Mouse (Mus musculus) mature B cell (primary cell): ENCODE data around the gene Nsg2.
"Not testable (repeated sequence)": the region's sequence is repeated elsewhere in the genome, so short reads cannot be mapped to it uniquely, and the experiment has no call there.

ENCODE experiments used
- in situ Hi-C: fragments of 300-500 bp; cut with MboI; formaldehyde crosslinking; loops from 2 replicates; pipeline ENCODE4 v1.14.3; 2019

Nsg2 gene

DNA sequence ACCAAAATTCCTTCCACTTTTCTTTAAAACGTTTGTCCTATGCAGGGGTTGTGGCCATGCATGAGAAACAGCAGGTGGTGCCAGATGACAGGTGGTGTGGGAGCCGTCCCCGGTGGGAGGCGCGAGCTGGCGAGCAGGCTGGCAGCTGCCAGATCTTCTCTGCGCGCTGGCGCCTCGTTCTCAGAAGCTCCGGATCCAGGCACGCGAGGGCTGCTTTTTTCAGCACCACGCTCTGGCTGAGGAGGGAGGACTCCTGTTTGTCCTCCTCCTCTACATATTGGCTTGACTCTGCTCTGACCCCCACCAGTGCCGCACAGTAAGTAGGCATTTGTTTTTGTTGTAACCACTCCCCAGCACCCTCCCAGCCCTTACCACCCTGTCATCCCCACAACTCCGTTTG is at the start of gene Nsg2:
Gene Nsg2 (plus strand): TSS at position 183 of the 400 bp plus-strand sequence.
- in situ Hi-C loops, result loop anchor here (10.0 kb wide), 1 partner anchor 135 kb away; no protein-coding TSS in a partner anchor

DNA sequence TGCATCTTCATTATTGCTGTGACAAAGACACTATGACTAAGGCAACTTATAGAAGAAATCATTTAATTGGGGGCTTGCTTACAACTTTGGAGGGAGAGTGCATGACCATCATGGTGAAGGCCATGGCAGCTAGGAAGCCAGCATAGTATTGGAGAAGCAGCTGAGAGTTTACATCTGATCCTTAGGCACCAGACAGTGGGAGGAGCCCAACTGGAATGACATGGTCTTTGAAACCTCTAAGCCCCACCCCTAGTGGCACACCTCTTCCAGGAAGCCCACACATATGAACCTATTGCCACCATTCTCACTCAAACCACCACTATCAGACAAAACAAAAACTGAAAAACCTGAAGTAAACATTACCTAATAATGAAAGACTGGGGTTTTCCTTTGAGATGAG is 40.2 kb upstream of the Nsg2 start:
- in situ Hi-C loops, result no loop called here

DNA sequence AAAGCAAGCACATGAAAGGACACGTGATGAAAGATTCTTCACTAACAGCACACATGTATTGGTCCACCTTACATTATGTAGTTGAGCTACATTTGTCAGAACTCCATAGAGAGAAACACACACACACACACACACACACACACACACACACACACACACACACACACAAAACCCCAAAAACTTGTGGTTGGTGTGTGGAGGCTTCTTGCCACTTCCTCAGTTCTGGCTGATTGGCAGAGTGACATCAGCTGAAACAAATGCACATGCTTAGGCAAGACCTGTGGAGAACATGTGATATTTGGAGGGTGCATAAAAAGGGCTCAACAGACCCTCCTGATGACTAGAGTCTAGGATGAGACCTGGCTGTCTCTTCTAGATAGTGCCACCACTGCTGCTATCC is 36.3 kb upstream of the Nsg2 start:
- in situ Hi-C loops, result no loop called here

DNA sequence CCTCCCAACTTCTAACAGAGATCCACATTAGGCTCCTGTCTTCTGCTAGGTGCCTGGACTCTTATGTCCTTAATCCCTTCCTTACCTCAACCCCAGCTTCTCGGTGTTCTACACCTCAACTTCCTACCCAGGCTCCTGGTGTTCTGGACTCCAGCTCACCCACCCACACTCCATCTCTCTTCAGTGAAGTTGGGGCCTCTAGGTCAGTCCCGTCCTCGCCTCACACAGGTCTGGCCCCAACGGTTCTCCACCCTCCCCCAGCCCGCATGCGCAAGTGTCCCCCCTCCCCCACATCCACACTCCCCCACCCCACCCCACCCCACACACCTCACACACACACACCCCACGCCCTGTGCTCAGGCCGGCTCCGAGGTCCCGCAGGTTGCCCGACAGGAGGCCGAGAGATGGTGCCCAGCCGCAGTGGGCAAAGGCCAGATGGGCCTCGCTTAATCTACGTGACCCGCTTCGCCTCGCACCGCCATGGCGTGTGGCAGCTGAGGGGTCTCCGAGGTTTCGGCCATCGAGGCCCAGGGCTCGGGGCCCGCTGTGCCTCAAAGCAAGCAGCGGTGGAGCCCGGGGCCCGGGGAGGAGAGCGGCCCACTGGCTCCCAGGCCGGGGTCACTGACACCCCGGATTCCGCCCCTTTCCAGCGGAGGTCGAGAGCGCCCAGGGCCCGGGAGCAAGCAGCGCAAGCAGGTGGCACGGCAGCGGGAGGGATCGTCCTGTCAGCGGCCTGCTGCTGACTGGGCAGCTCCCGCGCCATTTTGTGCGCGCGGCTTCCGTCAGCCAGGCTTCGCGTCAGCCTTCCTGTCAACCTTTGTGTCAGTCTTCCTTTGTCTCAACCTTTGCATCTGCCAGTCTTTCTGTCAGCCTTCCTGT is 34.8 kb upstream of the Nsg2 start, which contains the start of gene 4930524B15Rik:
Gene 4930524B15Rik (plus strand): TSS at position 337 of the 879 bp plus-strand sequence.
- in situ Hi-C loops, result no loop called here

DNA sequence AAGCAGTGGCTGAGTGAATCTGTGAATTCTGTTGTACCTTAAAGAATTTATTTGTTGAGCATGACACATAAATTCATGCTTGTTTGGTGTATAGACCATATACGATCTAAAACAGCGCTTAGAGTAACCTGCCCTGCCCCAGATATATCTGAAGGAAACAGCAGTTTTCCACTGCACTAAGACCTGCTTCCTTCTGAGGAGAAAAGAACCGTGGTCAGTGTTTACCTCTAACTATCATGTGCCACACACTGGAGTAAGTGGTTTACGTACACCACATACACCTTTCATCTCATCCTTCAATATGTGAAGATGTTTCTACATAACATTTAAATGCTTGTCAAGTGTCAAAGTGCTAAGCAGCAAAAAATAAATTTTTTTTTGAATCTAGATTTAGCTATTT is 26.1 kb upstream of the Nsg2 start:
- in situ Hi-C loops, result no loop called here

DNA sequence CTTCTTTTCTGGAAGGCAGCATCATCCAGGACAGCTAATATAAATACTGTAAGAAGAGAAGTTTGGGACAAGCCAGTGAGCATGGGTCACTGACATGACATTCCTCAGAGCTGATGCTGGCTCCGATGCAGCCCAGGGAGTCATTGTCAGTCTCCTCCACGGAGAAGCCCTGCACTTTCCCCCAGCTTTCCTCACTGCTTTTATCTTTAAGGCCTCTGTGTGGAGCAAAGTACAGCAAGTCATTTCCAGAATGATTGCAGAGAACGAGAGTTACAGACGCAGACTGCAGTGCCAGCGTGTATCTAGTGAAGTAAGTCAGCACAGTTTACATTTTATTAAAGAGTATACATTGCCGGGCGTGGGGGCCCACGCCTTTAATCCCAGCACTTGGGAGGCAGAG is 25.4 kb upstream of the Nsg2 start:
- in situ Hi-C loops, result no loop called here

DNA sequence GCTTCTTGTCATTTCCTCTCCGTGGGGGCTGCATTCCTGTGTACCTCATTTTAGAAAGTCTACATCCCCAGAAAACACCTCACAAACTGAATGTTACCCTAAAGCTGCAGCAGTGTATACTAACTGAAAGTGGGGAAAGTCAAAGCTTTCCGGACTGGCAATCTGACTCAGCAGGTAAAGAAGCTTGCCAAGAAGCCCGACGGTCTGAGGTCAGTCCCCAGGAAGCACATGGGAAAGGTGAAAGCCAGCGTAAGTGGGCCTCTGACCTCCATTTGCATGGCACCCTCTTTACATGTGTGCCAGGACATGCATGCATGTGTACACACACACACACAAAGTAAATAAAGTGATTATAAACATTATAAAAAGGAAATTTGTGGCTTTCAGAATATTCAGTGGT is 24.6 kb upstream of the Nsg2 start:
- in situ Hi-C loops, result no loop called here

DNA sequence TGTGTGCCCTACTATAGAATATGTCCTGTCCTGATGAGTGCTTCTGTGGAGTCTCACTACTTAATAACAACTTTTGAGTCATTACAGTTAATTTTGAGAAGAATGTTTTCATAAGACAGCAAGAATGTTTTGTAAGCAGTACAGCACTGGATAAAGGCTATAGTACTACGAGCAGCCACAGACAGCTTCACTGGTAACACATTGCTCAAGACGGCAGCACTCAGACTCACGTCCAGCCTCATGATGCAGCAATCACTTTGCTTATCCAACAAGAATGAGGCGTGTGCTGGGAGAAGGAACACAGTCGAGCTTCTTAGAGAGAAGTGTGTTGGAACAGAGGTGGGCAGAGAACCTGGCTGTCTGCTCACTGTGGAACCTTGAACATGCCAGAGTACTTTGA is 24.1 kb upstream of the Nsg2 start:
- in situ Hi-C loops, result no loop called here

DNA sequence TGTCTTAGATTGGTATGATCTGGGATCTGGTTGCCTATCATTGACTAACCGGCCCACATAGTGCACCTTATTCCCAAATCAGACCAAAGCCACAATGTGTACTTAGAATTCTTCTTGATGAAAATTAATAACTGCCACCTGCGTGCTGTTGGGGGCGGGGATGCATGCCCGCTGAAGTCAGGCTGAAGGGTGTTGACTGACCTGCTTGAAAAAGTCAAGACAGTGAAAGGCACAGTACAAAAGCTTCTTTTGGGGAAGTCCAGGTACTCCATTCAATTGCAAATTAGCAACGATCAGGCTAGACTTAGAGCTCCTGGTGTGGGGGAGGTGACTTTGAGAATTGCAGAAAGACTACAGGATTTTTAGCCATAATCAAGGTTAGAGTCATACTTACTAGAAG is 20.2 kb upstream of the Nsg2 start:
- in situ Hi-C loops, result not testable (repeated sequence)

DNA sequence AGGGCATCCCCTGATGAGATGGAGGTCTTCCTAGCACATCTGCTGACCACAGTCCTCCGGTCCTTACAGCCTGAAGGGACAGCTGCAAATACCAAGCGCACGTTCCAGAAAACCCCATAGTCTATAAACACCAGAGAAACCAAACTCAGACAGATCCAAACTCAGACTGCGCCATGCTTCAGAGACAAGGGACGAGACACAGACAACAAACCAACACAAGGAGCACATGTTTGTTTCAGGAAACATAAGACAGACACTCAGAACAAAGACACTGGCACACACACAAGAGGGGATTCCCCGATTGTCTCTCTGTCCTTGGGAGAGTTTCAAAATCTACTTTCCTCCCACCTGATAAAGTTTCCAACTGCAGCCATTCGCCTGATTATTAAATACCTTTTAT is 18.4 kb upstream of the Nsg2 start:
- in situ Hi-C loops, result no loop called here

DNA sequence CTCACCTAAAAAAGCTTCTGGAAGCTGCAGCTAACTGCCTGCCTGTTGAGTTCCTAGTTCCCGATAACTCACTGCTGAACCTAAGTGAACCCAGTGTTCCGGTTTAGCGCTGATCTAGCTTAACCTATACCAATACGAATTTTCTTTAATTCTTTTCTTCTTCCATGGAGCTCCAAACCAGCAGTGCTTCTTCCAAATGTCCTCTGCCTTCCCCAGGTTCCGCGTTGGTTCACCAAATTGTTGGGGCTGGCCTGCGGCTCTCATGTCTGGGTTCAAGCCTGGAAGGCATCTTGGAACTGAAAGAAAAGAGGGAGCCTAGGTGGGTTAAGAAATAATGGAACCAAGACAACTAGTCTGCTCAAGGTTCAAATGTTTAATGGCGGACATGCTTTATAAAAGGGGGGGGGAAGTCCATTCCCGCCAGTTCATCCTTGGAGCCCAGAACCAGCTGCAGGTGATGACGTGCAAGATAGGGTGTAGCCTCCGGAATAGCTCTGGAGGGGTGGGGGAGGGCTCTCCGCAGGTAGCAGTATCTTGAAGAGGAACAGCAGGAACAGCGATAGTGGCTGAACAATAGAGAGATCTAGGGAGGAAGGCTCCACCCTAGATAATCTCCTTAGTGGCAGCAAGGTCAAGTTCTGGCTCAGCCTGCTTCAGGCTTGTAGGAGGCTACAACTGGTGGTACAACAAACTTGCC is 17.9 kb upstream of the Nsg2 start:
- in situ Hi-C loops, result not testable (repeated sequence)

DNA sequence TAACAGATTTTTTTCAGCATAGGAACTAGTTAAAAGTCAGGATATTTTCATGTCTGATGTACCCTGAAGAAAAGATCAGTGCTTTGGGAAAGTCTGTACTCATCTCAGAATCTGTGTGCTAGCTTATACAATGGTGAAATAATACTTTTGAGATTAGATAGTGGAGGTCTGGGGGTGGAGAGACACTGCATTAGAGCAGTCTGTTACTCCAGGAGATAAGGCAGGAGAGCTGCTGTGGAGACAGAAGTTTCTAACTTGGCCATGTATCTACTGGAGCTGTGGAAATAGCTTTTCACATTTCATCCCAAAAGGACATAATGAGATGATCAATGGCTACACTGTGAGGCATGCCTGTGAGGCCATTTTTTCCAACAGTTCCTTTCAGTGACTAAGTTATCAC is 17.0 kb upstream of the Nsg2 start:
- in situ Hi-C loops, result no loop called here

DNA sequence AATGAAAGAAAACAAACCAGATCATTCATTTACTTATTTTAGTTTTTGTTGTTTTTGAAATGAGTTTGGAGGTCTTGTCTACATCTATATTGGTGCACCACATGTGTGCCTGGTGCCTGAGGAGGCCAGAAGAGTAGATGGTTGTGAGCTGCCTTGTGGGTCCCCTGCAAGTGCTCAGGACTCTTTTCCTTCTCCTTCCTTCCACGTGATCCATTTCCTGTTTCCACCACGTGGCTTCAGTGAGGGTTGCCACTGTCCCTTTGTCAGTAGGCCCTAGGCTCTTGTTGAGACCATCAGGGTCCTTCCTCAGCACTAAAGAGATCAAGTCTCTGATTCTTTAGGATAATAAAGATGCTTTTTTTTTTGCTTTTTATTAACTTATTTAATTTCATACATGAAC is 15.5 kb upstream of the Nsg2 start:
- in situ Hi-C loops, result no loop called here

DNA sequence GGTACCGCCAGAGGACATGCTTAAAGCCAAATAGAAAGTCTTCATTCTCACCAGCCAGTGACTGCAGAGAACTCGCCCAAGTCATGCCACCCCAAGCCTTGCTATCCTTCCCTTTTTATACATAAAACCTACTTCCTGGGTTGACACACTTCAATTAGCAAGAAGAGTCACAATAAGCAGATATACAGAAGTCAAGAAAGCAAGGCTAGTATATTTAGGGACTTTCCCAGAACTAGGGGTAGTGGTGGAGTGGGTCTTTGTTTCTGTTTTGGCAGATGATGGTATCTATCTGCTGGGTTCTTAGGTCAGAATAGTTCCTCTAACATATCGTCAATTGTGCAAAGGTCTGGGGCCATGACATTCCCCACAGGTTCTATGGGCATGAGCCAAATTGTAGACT is 7.7 kb upstream of the Nsg2 start:
- in situ Hi-C loops, result no loop called here

DNA sequence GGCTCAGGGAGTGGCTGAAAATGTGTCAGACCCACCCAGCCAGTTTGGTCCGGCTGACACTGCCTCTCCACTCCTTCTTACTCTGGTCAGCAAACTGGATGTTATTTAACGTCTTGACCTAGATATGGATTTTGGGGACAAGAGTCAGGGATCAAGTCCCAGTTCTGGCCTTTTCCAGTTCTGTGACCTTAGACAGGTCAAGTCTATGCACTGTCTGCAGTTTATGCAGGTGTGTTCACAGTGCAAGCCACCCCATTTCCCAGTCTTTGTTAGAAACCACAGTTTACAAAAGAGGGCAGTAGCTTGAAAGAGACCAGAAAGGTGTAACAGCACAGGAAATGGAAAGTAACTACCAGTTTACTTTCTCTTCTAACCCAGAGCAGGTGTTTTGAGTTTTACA is 547 bp upstream of the Nsg2 start:
- in situ Hi-C loops, result loop anchor here (10.0 kb wide), 1 partner anchor 135 kb away; no protein-coding TSS in a partner anchor

DNA sequence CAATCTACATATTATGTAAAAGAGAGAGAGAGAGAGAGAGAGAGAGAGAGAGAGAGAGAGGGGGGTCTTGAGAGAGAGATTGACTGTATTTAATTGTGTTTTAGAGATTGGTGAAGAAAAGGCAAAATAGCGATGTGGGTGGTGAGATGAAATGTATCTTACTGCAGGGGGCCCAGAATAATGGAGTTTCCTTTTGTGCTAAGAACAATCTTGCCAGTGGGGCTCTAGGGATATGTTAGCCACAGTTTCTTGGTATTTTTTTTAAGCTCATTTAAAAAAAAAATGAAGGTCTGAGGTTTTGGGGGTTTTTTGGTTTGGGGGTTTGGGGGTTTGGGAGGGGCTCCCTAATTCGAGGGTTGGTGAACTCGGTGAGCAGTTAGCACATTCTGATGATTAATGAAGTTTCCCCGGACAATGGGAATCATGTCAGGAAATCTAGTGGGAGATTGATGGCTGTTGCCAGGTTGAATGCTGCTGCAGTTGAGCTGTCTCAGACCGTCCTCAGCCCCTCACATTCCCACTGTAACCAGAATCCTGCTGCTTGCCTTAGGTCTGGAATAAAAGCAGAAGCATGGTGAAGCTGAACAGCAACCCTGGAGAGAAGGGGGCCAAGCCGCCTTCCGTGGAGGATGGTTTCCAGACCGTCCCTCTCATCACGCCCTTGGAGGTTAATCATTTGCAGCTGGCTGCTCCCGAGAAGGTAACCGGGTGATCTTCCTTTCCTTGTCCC is 1.1 kb downstream of the Nsg2 start:
- in situ Hi-C loops, result loop anchor here (10.0 kb wide), 1 partner anchor 133 kb away; no protein-coding TSS in a partner anchor

DNA sequence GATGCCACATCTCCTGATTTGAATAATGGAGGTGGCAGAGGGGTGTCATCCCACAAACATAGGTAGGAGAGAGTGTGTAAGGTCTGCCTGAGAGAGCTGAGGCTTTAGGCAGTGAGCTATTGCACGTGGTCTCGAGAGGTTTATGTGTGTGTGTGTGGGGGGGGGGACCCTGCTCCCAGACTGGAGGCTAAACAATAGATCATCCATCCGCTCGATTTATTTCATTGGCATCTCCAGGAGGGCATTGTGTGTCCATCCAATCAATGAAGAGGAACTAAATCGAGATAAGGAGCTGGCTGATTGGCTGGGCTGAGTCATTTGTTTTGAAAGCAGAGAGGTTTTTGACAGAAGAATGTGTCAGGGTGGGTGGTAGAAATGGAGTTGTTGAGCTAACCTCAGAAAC is 2.4 kb downstream of the Nsg2 start:
- in situ Hi-C loops, result loop anchor here (10.0 kb wide), 1 partner anchor 132 kb away; no protein-coding TSS in a partner anchor

DNA sequence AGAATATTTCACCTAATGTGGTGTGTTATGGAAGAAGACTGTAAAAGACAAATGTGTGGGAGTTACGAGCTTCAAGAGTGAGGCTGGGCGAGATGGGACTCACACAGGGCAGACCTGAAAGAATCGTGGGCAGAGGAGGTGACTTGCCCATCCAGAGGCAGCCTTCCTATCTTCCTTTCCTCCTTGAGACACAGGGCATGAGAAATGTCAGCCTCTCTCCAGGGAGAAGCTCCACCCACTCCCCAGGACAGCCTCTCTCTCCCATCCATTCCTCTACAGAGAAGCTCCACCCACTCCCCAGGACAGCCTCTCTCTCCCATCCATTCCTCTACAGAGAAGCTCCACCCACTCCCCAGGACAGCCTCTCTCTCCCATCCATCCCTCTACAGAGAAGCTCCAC is 7.8 kb downstream of the Nsg2 start:
- in situ Hi-C loops, result loop anchor here (10.0 kb wide), 1 partner anchor 127 kb away; no protein-coding TSS in a partner anchor

DNA sequence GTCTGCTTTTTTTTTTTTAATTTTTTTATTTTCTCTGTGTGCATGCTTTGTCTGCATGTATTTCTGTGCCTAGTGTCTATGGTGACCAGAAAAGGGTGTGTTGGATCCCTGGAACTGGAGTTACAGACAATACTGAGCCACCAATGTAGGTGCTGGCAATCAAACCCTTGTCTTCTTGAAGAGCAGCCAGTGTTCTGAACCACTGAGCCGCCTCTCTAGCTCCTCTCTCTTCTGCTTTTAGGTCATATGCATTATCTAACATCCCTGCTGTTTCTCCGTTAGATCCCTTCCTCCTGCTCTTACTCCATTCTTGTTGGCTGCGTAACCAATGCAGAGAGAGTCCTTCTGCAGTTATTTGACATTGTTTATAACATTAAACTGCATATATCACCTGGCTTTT is 8.6 kb downstream of the Nsg2 start:
- in situ Hi-C loops, result loop anchor here (10.0 kb wide), 1 partner anchor 126 kb away; no protein-coding TSS in a partner anchor

DNA sequence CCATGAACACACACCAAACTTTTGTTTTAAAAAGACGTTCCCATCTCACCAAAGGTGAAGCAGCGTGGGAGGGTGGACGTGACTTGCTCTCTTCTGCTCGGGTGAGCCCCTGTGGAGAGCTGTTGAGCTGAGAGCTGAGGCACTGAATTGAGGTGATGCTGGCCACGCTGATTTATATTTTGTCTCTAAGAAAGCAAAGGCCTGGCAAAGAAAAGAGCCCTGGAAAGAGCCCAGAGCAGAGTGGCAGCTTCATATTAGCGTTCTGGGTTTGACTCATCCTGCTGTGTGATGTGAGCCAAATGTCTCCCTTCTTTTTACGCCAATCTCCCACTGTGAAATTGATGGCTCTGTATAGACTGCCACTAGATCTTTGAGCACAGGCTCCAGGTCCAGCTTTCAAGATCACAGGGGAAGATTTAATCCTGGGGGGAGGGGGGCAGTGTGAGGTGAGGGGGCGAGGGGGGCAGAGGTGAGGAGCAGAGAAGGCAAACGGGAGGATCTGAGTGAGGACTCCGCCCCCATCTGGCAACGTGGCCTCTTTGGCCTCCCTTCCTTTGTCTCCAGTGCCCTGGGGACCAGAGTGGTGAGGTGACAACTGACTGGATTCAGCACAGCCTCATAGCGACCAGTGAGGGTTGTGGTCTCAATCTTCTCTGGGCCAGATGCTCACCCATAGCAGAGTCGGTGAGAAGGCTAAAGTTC is 9.8 kb downstream of the Nsg2 start:
- in situ Hi-C loops, result loop anchor here (10.0 kb wide), 1 partner anchor 125 kb away; no protein-coding TSS in a partner anchor

DNA sequence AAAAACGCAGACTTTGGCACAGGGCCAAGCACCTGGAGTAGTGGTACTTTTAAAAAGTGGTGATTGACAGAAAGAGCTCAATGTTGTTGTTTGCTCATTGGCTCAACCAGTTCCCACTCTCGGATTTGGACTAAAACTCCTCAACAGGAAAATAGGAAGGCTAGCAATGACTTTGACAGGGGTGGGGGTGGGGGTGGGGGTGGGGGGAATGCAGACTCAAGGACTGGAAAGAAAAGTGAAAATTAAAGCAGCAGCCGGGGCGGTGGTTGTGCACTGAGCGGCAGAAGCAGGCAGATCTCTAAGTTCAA is 10.4 kb downstream of the Nsg2 start:
- in situ Hi-C loops, result no loop called here
